Mouse (Mus musculus) CH12.LX (cell line): ENCODE data around the gene March1.

ENCODE experiments used
- CTCF ChIP-seq, 2 experiments: IDR thresholded peaks in 1 of 2; conservative IDR thresholded peaks in 1 of 2; 2 replicates each; pipeline ENCODE4 v1.5.1; 2011 to 2012; ENCODE audit warnings: low read depth in 2 of 2, low read length in 2 of 2, improper control_type of control experiment in 1 of 2, inconsistent platforms in 1 of 2, mild to moderate bottlenecking in 1 of 2, moderate library complexity in 1 of 2
- MXI1 ChIP-seq: IDR thresholded peaks from 2 replicates; pipeline ENCODE4 v1.6.1; 2011; ENCODE audit warnings: mild to moderate bottlenecking, low read depth, low read length, improper control_type of control experiment

DNA sequence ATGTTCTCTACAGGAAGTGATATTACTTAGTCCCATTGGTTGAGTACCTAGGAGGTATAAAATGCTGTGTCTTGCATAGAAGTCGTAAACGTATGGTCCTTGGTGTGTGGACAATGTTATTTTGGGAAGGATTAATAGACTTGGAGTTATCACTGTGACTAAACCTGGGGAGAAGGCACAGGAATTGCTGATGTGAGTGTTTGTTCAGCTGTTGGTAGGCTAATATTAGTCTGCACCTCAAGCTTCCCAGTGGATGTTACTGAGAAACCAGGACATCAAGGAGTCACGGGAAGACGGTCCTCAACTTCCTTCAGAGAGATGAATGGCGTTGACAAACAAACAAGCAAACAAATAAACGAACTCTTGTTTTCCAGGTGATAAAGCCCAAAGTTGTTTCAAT lies 38.2 kb downstream of the March1 start:
- TF ChIP-seq CTCF (conservative IDR thresholded peaks at IDR 0.05 in 1 of 2, IDR thresholded peaks at IDR 0.05 in 1 of 2; ENCODE audit: low read depth in 2 of 2, low read length in 2 of 2) (no peak), MXI1 (no peak)
